Mouse (Mus musculus) E14TG2a.4 (cell line): ENCODE measurements around the gene Gm42715.

ENCODE experiments used
- H3K27me3 ChIP-seq: 2 replicates; pipeline ENCODE4 v1.6.1; 2014; ENCODE audit warnings: low read length, control low read depth; ENCODE audit not compliant: insufficient read depth
- H3K36me3 ChIP-seq: 2 replicates; pipeline ENCODE4 v1.6.1; 2014; ENCODE audit warnings: low read length, control low read depth; ENCODE audit not compliant: insufficient read depth
- H3K4me1 ChIP-seq: replicated peaks from 2 replicates; pipeline ENCODE4 v1.6.1; 2014; ENCODE audit warnings: low read depth, low read length, control low read depth
- H3K4me3 ChIP-seq: replicated peaks from 2 replicates; pipeline ENCODE4 v1.5.1; 2014; ENCODE audit warnings: mild to moderate bottlenecking, low read length
- H3K9me3 ChIP-seq: 2 replicates; pipeline ENCODE4 v1.6.1; 2014; ENCODE audit warnings: low read length, control low read depth
- CTCF ChIP-seq: conservative IDR thresholded peaks from 2 replicates; pipeline ENCODE4 v1.5.1; 2014; ENCODE audit warnings: low read length
- NANOG ChIP-seq: IDR thresholded peaks from 2 replicates; pipeline ENCODE4 v1.6.1; 2014; ENCODE audit warnings: borderline replicate concordance, low read length, mixed read lengths
- POU5F1 ChIP-seq: IDR thresholded peaks from 2 replicates; pipeline ENCODE4 v1.6.1; 2014; ENCODE audit warnings: low read length, borderline replicate concordance

Gm42715 gene

DNA sequence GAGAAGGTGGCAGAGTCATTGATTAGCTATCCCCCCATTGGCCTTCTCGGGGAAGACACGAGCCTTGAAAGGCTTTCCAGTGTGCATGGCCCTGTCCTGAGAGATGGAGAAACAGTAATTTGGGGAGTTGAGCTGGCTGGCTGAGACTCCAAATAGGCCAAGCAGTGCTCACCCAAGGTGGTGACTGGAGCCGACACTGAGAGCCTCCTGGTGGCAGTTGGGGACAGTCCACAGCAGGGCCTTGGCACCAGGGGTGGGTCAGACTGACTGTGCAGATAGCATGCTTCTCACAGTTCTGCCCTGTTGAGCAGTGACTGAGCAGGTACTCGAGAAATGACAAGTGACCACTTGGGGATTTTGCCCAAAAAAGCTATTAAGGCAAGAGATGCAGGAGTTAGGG lies 82.4 kb downstream of the Gm42715 start:
- peaks cover 50% of the 10 kb centered on the region for H3K4me1 ChIP-seq
- no peak overlapping the region for H3K4me3 ChIP-seq
- no peaks in the 10 kb centered on the region for H3K9me3 ChIP-seq
- no peaks in the 10 kb centered on the region for H3K27me3 ChIP-seq
- H3K36me3 ChIP-seq = peaks cover 83% of the 10 kb centered on the region
- TF ChIP-seq POU5F1 = no peak
- no peak for TF ChIP-seq CTCF
- no peak for TF ChIP-seq NANOG

DNA sequence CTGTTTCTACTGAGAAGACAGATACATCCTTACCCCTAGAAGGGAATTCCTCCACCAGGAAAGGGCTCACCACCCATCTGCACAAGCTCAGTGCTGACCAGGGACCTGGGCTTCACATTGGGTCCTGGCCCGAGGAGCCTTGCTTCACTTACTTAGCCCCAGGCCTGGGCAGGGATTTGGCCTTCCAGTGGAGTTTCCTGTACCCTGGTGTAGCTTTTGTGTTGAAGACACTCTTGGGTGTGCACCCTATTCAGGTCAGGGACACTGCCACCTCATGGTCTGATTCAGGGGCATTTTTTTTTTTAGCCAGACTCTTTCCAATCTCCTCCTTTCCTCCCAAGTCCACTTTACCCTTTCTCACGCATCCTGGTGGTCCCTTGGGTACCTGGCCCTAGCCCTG lies 83.5 kb downstream of the Gm42715 start:
- Histone ChIP-seq H3K9me3 (peaks cover 9% of the 10 kb centered on the region), H3K4me3 (no peak overlapping the region), H3K4me1 (peaks cover 42% of the 10 kb centered on the region), H3K27me3 (no peaks in the 10 kb centered on the region), H3K36me3 (peaks cover 72% of the 10 kb centered on the region)
- TF ChIP-seq CTCF (no peak), NANOG (no peak), POU5F1 (no peak)

DNA sequence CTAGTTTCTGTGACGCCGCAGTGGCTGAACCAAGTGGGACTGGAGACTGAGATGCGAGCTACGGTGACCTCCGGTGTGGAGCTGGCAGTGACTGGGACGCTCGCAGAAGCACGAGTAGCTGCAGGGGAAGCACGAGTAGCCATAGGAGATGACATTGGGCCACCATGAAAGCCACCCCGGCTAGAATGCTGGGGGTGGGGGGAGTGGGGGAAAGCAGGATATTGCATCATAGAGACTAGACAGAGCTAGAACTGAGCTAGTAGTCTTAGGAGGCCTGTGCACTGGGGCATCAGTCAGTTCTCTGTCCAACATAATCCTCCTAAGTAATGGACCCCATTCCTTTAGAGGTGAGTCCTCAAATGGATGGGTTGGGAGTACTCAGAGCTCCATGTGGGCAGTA lies 84.9 kb downstream of the Gm42715 start:
- Histone ChIP-seq H3K4me1 (peaks cover 42% of the 10 kb centered on the region), H3K27me3 (no peaks in the 10 kb centered on the region), H3K36me3 (peaks cover 58% of the 10 kb centered on the region), H3K9me3 (peaks cover 22% of the 10 kb centered on the region), H3K4me3 (peak overlapping the region; percentile 7; the same call in 1 of the 2 replicates)
- TF ChIP-seq CTCF (no peak), POU5F1 (no peak), NANOG (no peak)

DNA sequence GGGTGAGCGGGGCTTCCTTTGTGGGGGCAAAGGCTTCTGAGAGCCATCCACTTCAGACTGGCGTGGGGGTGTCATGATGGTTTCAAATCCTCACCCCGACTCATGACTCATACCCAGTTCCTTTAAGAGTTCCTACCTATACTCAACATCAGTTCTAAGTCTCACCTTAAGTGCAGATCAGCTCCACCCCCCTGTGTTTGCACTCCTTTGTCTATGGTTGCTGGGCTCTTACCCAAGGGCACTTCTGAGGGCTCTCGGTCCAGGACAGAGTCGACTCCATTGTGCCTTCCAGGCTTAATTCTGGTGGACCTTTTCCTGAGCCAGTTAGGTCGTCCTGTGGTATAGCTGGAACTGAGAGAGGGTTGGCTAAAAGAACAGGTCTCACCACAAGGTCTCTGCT lies 87.8 kb downstream of the Gm42715 start:
- Histone ChIP-seq H3K27me3 (no peaks in the 10 kb centered on the region), H3K4me3 (no peak overlapping the region), H3K4me1 (peaks cover 27% of the 10 kb centered on the region), H3K9me3 (peaks cover 51% of the 10 kb centered on the region), H3K36me3 (peaks cover 52% of the 10 kb centered on the region)
- TF ChIP-seq NANOG = no peak
- no peak for TF ChIP-seq POU5F1
- no peak for TF ChIP-seq CTCF

DNA sequence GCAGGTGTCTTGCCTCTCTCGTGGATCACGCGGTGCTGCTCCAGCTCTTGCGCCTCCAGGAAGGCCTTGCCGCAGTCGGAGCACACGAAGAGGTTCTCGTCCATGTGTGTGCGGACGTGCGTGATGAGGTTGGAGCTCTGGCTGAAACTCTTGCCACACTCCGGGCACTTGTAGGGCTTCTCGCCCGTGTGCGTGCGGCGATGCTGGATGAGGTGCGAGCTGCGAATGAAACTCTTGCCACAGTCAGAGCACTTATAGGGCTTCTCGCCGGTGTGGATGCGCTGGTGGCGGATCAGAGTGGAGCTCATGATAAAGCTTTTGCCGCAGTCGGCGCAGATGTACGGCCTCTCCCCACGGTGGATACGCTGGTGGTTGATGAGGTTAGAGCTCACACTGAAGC lies 91.6 kb downstream of the Gm42715 start:
- Histone ChIP-seq H3K4me1 (no peaks in the 10 kb centered on the region), H3K9me3 (peaks cover 86% of the 10 kb centered on the region), H3K36me3 (peaks cover 32% of the 10 kb centered on the region), H3K4me3 (peak overlapping the region; percentile 41), H3K27me3 (no peaks in the 10 kb centered on the region)
- TF ChIP-seq POU5F1 = no peak

DNA sequence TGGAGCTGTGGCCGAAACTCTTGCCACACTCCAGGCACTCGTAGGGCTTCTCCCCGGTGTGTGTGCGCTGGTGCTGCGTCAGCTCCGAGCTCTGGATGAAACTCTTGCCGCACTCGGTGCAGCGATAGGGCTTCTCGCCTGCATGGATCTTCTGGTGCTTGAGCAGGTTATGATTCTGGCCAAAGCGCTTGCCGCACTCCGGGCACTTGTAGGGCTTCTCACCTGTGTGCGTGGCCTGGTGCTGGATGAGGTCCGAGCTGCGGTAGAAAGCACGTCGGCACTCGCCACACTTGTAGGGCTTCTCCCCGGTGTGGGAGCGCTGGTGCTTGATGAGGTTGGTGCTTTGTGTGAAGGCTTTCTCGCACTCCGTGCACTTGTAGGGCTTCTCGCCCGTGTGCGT lies 92.2 kb downstream of the Gm42715 start:
- no peaks in the 10 kb centered on the region for H3K4me1 ChIP-seq
- peaks cover 32% of the 10 kb centered on the region for H3K36me3 ChIP-seq
- TF ChIP-seq CTCF = no peak
- TF ChIP-seq POU5F1 = no peak
- no peak for TF ChIP-seq NANOG
- no peaks in the 10 kb centered on the region for H3K27me3 ChIP-seq
- H3K9me3 ChIP-seq = peaks cover 92% of the 10 kb centered on the region
- peak overlapping the region; percentile 41 for H3K4me3 ChIP-seq

DNA sequence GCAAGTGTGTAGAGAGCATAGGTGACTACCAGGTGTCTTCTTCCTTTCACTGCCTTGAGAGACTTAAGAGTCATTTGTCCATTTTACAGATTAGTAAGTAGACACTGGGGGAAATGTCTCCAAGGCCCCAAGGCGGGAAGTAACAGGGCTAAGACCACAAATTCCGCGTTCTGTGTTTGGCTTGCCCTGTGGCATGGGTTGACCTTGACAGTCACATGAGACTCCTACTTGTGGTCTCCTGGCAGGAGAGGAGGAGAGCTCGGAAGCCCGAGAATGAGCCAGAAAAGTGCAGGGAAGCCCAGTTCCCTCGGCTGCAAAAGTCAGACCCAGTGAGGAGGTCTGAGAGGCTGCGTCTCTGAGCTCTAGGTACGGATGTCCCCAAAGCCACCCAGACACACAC lies 94.1 kb downstream of the Gm42715 start:
- Histone ChIP-seq H3K27me3 (no peaks in the 10 kb centered on the region), H3K36me3 (peaks cover 32% of the 10 kb centered on the region), H3K4me3 (no peak overlapping the region; the same call in 1 of the 2 replicates), H3K4me1 (no peaks in the 10 kb centered on the region), H3K9me3 (peaks cover 96% of the 10 kb centered on the region)
- no peak for TF ChIP-seq CTCF
- TF ChIP-seq NANOG = no peak
- no peak for TF ChIP-seq POU5F1

DNA sequence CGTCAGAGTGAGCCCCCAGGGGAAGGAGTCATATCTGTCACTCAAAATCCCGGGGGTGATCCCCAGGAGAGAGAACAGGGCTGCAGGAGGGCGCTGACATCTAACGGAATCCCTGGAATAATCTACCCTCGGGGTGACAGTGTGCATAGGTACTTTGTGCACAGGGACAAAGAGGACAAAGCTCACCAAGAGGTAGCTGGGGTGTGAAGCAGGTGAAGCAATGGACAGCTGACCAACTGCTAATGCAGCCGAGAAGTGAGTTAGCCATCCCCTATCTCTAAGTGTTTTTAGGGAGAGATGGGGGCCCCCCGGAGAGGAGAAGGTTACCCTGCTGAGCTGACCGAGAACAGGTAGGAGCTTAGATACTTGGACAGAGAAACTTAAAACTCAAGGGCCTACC lies 94.7 kb downstream of the Gm42715 start:
- peaks cover 32% of the 10 kb centered on the region for H3K36me3 ChIP-seq
- no peaks in the 10 kb centered on the region for H3K4me1 ChIP-seq
- no peaks in the 10 kb centered on the region for H3K27me3 ChIP-seq
- peak overlapping the region; percentile 84 for H3K4me3 ChIP-seq
- no peak for TF ChIP-seq NANOG
- no peak for TF ChIP-seq POU5F1
- TF ChIP-seq CTCF = no peak
- H3K9me3 ChIP-seq = peaks cover 91% of the 10 kb centered on the region

DNA sequence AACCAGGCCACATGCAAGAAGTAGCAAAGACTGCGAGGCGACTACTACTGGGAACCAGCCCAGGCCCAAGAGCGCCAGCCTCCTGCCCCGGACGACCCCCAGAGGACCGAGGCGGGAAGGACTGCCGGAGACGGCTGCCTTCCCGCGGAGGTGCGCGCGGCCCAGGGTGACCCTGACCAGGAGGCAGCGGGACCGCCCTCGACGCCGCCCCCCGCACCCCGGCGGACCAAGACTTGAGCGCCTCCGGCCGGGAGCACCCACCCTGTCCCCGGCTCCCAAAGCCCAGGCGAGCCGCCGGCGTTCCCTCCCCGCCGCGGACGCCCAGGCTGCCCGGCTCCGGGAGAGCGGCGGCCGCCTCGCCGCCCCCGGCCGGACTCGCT lies 95.1 kb downstream of the Gm42715 start:
- TF ChIP-seq POU5F1 (no peak), NANOG (no peak), CTCF (no peak)

More for the DNA sequence above, 95.1 kb downstream of the Gm42715 start:
- peaks cover 87% of the 10 kb centered on the region for H3K9me3 ChIP-seq
- peak overlapping the region; percentile 84 for H3K4me3 ChIP-seq
- H3K4me1 ChIP-seq = no peaks in the 10 kb centered on the region
- H3K27me3 ChIP-seq = no peaks in the 10 kb centered on the region
- H3K36me3 ChIP-seq = peaks cover 32% of the 10 kb centered on the region
